In the genomic region with DNA sequence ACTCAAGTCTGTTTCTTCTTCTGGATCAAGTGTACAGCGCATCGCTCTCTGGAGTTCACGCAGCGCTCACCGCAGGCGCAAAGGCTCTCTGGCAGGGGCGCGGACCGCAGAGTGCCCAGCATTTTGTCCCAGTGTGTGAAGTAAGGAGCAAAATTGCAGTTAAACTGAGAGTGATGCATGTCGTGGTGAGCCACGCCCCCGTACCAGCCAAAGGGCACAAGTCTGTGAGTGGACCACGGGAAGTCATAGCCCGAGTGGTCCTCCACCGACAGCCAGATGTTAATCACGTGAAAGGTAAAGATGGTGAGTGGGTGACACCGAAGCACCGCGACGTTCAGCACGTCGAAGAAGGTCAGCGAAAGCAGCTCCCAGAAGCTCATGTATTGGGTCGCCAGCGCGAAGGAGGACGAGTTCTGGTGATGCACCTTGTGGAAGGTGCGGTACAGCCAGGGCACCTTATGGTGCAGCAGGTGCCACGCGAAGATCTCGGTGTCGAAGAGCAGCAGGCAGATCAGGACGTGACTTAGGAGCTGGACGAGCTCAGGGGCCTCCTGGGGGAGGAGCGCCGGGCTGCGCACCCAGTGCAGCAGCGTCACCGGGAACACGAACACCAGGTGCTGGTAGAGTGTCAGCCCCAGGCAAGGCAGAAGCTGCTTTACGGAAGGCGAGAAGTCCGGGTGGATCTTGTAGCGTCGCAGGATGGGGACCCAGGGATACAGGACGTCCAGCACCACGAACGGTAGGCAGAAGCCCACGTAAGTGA, we compare ENCODE assay signal across 8 mouse cellular contexts. TPM values are rescaled to one million over a fixed set of nuclear protein-coding genes. Genes with fewer than 3 reads are reported as not detected.
A peak's percentile ranks its signal among the peaks of the same experiment; 100 is the strongest.
DNase-seq lines count a peak whose midpoint lies in the region; ATAC-seq lines count a peak whose summit lies in the region.

No protein-coding gene starts in this region.

- DNase-seq in left cerebral cortex, postnatal 36 days (ENCODE audit: low spot score in 2 of 2), result peak; percentile 10 to 16
- no peak for DNase-seq in left cerebral cortex, adult 9 months (ENCODE audit: low spot score in 2 of 2)
- peak; percentile 9 for DNase-seq in adrenal gland, postnatal 10 days
- peak; percentile 37 for DNase-seq in splenic B cell, adult 2 months (ENCODE audit: low read depth, low spot score)
- no peak for DNase-seq in urinary bladder, adult 2 months (ENCODE audit: low spot score)

- intact Hi-C loops in left cerebral cortex, postnatal 36 days (cut with DNase I), result no loop called here

- no peaks in the 10 kb centered on the region for H3K36me3 ChIP-seq in forebrain, embryonic 13.5 days (ENCODE audit: poor library complexity, severe bottlenecking)
- H3K36me3 ChIP-seq in intestine, embryonic 15.5 days, result no peaks in the 10 kb centered on the region
- H3K36me3 ChIP-seq in megakaryocyte, embryonic 14.5 days (replicated peaks; ENCODE audit: low read length), result no peaks in the 10 kb centered on the region
- no peaks in the 10 kb centered on the region for H3K36me3 ChIP-seq in splenic B cell, adult 2 months (ENCODE audit: control insufficient read depth, insufficient read depth, low read length, poor library complexity, severe bottlenecking)

- no peak overlapping the region for H3K27ac ChIP-seq in forebrain, embryonic 13.5 days
- no peak overlapping the region for H3K27ac ChIP-seq in intestine, embryonic 15.5 days

- H3K4me1 ChIP-seq in forebrain, embryonic 13.5 days, result peaks cover 17% of the 10 kb centered on the region
- H3K4me1 ChIP-seq in intestine, embryonic 15.5 days (replicated peaks), result peaks cover 7% of the 10 kb centered on the region; the same call in 1 of the 2 replicates
- peaks cover 31% of the 10 kb centered on the region for H3K4me1 ChIP-seq in megakaryocyte, embryonic 14.5 days

- no peaks in the 10 kb centered on the region for H3K9me3 ChIP-seq in forebrain, embryonic 13.5 days (replicated peaks)
- no peaks in the 10 kb centered on the region for H3K9me3 ChIP-seq in intestine, embryonic 15.5 days
- H3K9me3 ChIP-seq in megakaryocyte, embryonic 14.5 days, result no peaks in the 10 kb centered on the region

- peak overlapping the region; percentile 57 for H3K4me3 ChIP-seq in forebrain, embryonic 13.5 days
- peak overlapping the region; percentile 49 for H3K4me3 ChIP-seq in intestine, embryonic 15.5 days (replicated peaks)
- H3K4me3 ChIP-seq in megakaryocyte, embryonic 14.5 days (replicated peaks), result peak overlapping the region; percentile 92

- H3K27me3 ChIP-seq in forebrain, embryonic 13.5 days, result peaks cover 41% of the 10 kb centered on the region
- H3K27me3 ChIP-seq in intestine, embryonic 15.5 days (replicated peaks), result peaks cover 6% of the 10 kb centered on the region; the same call in 1 of the 2 replicates
- H3K27me3 ChIP-seq in megakaryocyte, embryonic 14.5 days (replicated peaks), result peaks cover 50% of the 10 kb centered on the region
- H3K27me3 ChIP-seq in splenic B cell, adult 2 months (ENCODE audit: control insufficient read depth, insufficient read depth, low read length, poor library complexity, severe bottlenecking), result peaks cover 2% of the 10 kb centered on the region; the same call in 1 of the 2 replicates

- peak overlapping the region; percentile 96 for H3K4me2 ChIP-seq in forebrain, embryonic 13.5 days
- peak overlapping the region; percentile 94 for H3K4me2 ChIP-seq in intestine, embryonic 15.5 days (replicated peaks)

- peak overlapping the region; percentile 61 for H3K9ac ChIP-seq in forebrain, embryonic 13.5 days
- peak overlapping the region; percentile 22; the same call in 1 of the 2 replicates for H3K9ac ChIP-seq in intestine, embryonic 15.5 days

- peak; percentile 85 for ATAC-seq in forebrain, embryonic 13.5 days
- peak; percentile 88 for ATAC-seq in intestine, embryonic 15.5 days

- WGBS in forebrain, embryonic 13.5 days, result 5% methylated on average over 49 of the region's 49 CpGs
- 8% methylated on average over 49 of the region's 49 CpGs for WGBS in intestine, embryonic 15.5 days

RNA-seq across cellular contexts. Expression of a gene that starts 0.6 kb away (rescaled TPM):
- total RNA-seq in left cerebral cortex, postnatal 36 days (2021), result under 1 TPM; 0.62 to 0.77 TPM
- total RNA-seq in adrenal gland, postnatal 10 days (2021), result under 1 TPM; 0.55 to 0.57 TPM
- 0.23 and 0.37 TPM in 2 replicates for polyA plus RNA-seq in forebrain, embryonic 13.5 days (2015; fragmentation: Nextera tagmentation; extraction: Ambion mirVana)
- polyA plus RNA-seq in intestine, embryonic 15.5 days (2015; fragmentation: Nextera tagmentation; extraction: Ambion mirVana), result 3.2 and 4.2 TPM in 2 replicates
- polyA plus RNA-seq in megakaryocyte, embryonic 14.5 days (2012; ENCODE audit: insufficient read depth, low replicate concordance), result not detected in 2 replicates
- 6.3 and 6.7 TPM in 2 replicates for polyA plus RNA-seq in urinary bladder, adult 2 months (2012; rRNA removed)

RNA-seq across cellular contexts. Expression of a gene that starts 52.9 kb away (rescaled TPM):
- 10 to 100 TPM; 15.8 to 17.0 TPM for total RNA-seq in left cerebral cortex, postnatal 36 days (2021)
- total RNA-seq in adrenal gland, postnatal 10 days (2021), result 100 to 1,000 TPM; 130 to 133 TPM
- 12.7 and 13.6 TPM in 2 replicates for polyA plus RNA-seq in forebrain, embryonic 13.5 days (2015; fragmentation: Nextera tagmentation; extraction: Ambion mirVana)
- 30.7 and 34.9 TPM in 2 replicates for polyA plus RNA-seq in intestine, embryonic 15.5 days (2015; fragmentation: Nextera tagmentation; extraction: Ambion mirVana)
- polyA plus RNA-seq in megakaryocyte, embryonic 14.5 days (2012; ENCODE audit: insufficient read depth, low replicate concordance), result 1.4 TPM in 1 of 2 replicates, not detected in the other
- polyA plus RNA-seq in urinary bladder, adult 2 months (2012; rRNA removed), result 34.7 and 34.8 TPM in 2 replicates

Comparison
In these comparisons a context has a peak if more than half of its experiments do, and no peak if none do; other contexts are left out.
1. DNase-seq: peak in left cerebral cortex, postnatal 36 days (2 of 2), adrenal gland, postnatal 10 days (single experiment) and splenic B cell, adult 2 months (single experiment); none in left cerebral cortex, adult 9 months (0 of 2) and urinary bladder, adult 2 months (single experiment).
2. Peak in every context shown above with its lines, with median percentiles within 50 percentile points of each other: H3K4me3 ChIP-seq.